Mouse (Mus musculus): ENCODE measurements at regions not wholly inside any gene's neighbourhood (a gene's known extent, or its start where the extent isn't known, plus 50 kb on each side); places are given as distances from the start of the nearest gene placed in this dataset.

- DNase-seq: no peak
- intact Hi-C loops (cut with DNase I): no loop called here
Measured at GRCm38 (mm10) chr3:39540530-39541118, 653.9 kb downstream of the Fat4 start.

GRCm38 (mm10) chr3:39559460-39560041 lies 672.8 kb downstream of the Fat4 start:
- DNase-seq: no peak
- intact Hi-C loops (cut with DNase I): no loop called here

- intact Hi-C loops (cut with DNase I): no loop called here
- DNase-seq: no peak
Measured at GRCm38 (mm10) chr3:39560951-39561350, 674.2 kb downstream of the Fat4 start.

GRCm38 (mm10) chr3:39571444-39572237 lies 684.9 kb downstream of the Fat4 start:
- DNase-seq: no peak
- intact Hi-C loops (cut with DNase I): no loop called here

GRCm38 (mm10) chr3:39575200-39575599 lies 688.5 kb downstream of the Fat4 start:
- DNase-seq: no peak
- intact Hi-C loops (cut with DNase I): no loop called here

GRCm38 (mm10) chr3:39591312-39591711 lies 704.6 kb downstream of the Fat4 start:
- intact Hi-C loops (cut with DNase I): no loop called here
- no peak for DNase-seq

- intact Hi-C loops (cut with DNase I): no loop called here
- DNase-seq: no peak
Measured at GRCm38 (mm10) chr3:39592349-39593117, 705.8 kb downstream of the Fat4 start.

- intact Hi-C loops (cut with DNase I): no loop called here
- no peak for DNase-seq
Measured at GRCm38 (mm10) chr3:39609937-39610336, 723.2 kb downstream of the Fat4 start.

GRCm38 (mm10) chr3:39612408-39612807 lies 725.7 kb downstream of the Fat4 start:
- intact Hi-C loops (cut with DNase I): no loop called here
- DNase-seq: no peak

GRCm38 (mm10) chr3:39637924-39638323 lies 751.2 kb downstream of the Fat4 start:
- no peak for DNase-seq
- intact Hi-C loops (cut with DNase I): no loop called here

- intact Hi-C loops (cut with DNase I): no loop called here
- no peak for DNase-seq
Measured at GRCm38 (mm10) chr3:39643194-39643593, 756.5 kb downstream of the Fat4 start.

- DNase-seq: no peak
- intact Hi-C loops (cut with DNase I): no loop called here
Measured at GRCm38 (mm10) chr3:39666817-39667216, 780.1 kb downstream of the Fat4 start.

GRCm38 (mm10) chr3:39669145-39669544 lies 782.4 kb downstream of the Fat4 start:
- DNase-seq: no peak
- intact Hi-C loops (cut with DNase I): no loop called here

GRCm38 (mm10) chr3:39673997-39674396 lies 787.3 kb downstream of the Fat4 start:
- intact Hi-C loops (cut with DNase I): no loop called here
- DNase-seq: no peak

- intact Hi-C loops (cut with DNase I): no loop called here
- no peak for DNase-seq
Measured at GRCm38 (mm10) chr3:39674927-39675326, 788.2 kb downstream of the Fat4 start.

- intact Hi-C loops (cut with DNase I): no loop called here
- DNase-seq: no peak
Measured at GRCm38 (mm10) chr3:39705610-39706009, 818.9 kb downstream of the Fat4 start.

GRCm38 (mm10) chr3:39712795-39713709 lies 818.0 kb upstream of the Intu start:
- DNase-seq: no peak
- intact Hi-C loops (cut with DNase I): no loop called here

GRCm38 (mm10) chr3:39714056-39714592 lies 817.0 kb upstream of the Intu start:
- DNase-seq: no peak
- intact Hi-C loops (cut with DNase I): no loop called here

- intact Hi-C loops (cut with DNase I): no loop called here
- peak; percentile 20 to 23 for DNase-seq
Measured at GRCm38 (mm10) chr3:39718946-39719545, 812.0 kb upstream of the Intu start.

Data from gastrocnemius, postnatal 36 days (tissue).